Mouse (Mus musculus): Measurements from ENCODE around the gene Slc44a4. TPM values are rescaled to one million over a fixed set of nuclear protein-coding genes. Genes with fewer than 3 reads are reported as not detected.

Gene Slc44a4
- polyA plus RNA-seq, 1 experiment from 2014 or later: 3.5 TPM

DNA sequence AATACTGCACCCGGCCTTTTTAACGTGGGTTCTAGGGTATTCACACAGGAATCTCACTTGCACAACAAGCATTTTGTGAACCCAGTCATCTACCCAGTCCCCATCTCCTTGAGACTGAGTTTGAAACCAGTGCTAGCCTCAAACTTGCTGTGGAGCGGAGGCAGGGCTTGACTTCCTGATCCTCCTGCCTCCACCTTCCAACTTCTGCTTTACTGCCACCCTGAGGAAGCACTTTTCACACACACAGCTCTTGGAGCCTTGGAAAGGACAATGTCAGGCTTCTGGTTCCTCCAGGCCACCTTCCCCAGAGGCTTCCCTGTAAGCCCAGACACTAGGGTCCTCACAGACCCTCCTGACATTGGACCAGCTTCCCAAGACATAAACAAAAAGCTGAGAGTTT is 30.9 kb upstream of the Slc44a4 start:
- Histone ChIP-seq H3K27ac (ENCODE audit: low read depth) (no peak overlapping the region), H3K9ac (replicated peaks) (no peak overlapping the region), H3K27me3 (ENCODE audit: insufficient read depth, low read length) (no peaks in the 10 kb centered on the region), H3K36me3 (replicated peaks; ENCODE audit: insufficient read depth, low read length) (no peaks in the 10 kb centered on the region), H3K4me2 (ENCODE audit: low read depth, low read length) (no peak overlapping the region), H3K9me3 (ENCODE audit: low read length) (no peaks in the 10 kb centered on the region), H3K4me1 (ENCODE audit: insufficient read depth) (peaks cover 8% of the 10 kb centered on the region), H3K4me3 (ENCODE audit: low read depth, low read length) (no peak overlapping the region)
- no peak for TF ChIP-seq EP300 (IDR thresholded peaks at IDR 0.05; ENCODE audit: low read depth)
- TF ChIP-seq CTCF (IDR thresholded peaks at IDR 0.05; ENCODE audit: low read depth): peak; percentile 33
- DNase-seq (peak; percentile 14), ATAC-seq (no peak)
- WGBS (ENCODE audit: insufficient replicate concordance): 53% methylated on average over 3 of the region's 3 CpGs

DNA sequence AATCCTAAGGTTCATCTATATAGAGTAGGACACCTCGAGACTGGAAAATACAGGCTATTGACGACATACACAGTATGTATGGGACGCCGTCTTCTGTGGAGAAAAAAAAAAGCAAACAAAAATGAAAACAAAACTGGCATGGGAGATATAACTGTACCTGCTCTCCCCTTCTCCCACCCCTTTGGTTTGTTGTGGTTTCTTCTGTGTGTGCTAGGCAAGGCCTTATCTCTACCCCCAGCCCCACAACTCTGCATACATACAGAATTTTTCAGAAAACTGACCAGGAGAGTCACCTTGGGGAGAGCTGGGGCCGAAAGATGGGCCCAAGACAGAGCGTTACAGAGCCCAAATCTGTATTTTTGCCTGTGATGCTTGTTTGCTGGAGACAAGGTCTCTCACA is 29.6 kb upstream of the Slc44a4 start:
- TF ChIP-seq EP300 (IDR thresholded peaks at IDR 0.05; ENCODE audit: low read depth) (no peak), CTCF (IDR thresholded peaks at IDR 0.05; ENCODE audit: low read depth) (no peak)
- ATAC-seq: no peak
- Histone ChIP-seq H3K9ac (replicated peaks) (no peak overlapping the region), H3K4me3 (ENCODE audit: low read depth, low read length) (no peak overlapping the region), H3K27ac (ENCODE audit: low read depth) (no peak overlapping the region), H3K4me2 (ENCODE audit: low read depth, low read length) (no peak overlapping the region), H3K9me3 (ENCODE audit: low read length) (no peaks in the 10 kb centered on the region), H3K27me3 (ENCODE audit: insufficient read depth, low read length) (no peaks in the 10 kb centered on the region), H3K4me1 (ENCODE audit: insufficient read depth) (peaks cover 5% of the 10 kb centered on the region), H3K36me3 (replicated peaks; ENCODE audit: insufficient read depth, low read length) (no peaks in the 10 kb centered on the region)
- no peak for DNase-seq
- 63% methylated on average over 6 of the region's 6 CpGs for WGBS (ENCODE audit: insufficient replicate concordance)

DNA sequence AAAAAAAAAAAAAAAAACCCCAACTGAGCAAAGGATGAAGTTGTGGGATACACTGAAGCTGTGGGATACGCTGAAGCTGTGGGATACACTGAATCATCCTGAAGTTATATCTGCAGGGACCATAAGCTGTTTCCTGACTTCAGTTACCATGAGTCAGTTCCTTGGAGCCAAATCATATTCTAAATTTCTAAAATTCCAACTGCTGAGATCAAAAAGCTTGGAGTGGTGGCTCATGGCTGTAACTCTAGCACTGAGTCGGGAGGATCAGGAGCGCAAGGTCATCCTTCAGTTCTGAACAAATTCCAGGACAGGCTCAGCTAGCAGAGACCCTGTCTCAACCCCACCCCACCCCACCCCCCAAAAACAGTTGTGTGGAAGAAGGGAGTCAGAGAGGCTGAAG is 28.7 kb upstream of the Slc44a4 start:
- Histone ChIP-seq H3K36me3 (replicated peaks; ENCODE audit: insufficient read depth, low read length) (no peaks in the 10 kb centered on the region), H3K27ac (ENCODE audit: low read depth) (no peak overlapping the region), H3K9ac (replicated peaks) (no peak overlapping the region), H3K4me3 (ENCODE audit: low read depth, low read length) (no peak overlapping the region), H3K9me3 (ENCODE audit: low read length) (no peaks in the 10 kb centered on the region), H3K27me3 (ENCODE audit: insufficient read depth, low read length) (no peaks in the 10 kb centered on the region), H3K4me2 (ENCODE audit: low read depth, low read length) (no peak overlapping the region), H3K4me1 (ENCODE audit: insufficient read depth) (peaks cover 5% of the 10 kb centered on the region; the same call in 1 of the 2 replicates)
- DNase-seq (no peak), ATAC-seq (no peak)
- TF ChIP-seq CTCF (IDR thresholded peaks at IDR 0.05; ENCODE audit: low read depth) (no peak), EP300 (IDR thresholded peaks at IDR 0.05; ENCODE audit: low read depth) (no peak)
- 84% methylated on average over 3 of the region's 3 CpGs for WGBS (ENCODE audit: insufficient replicate concordance)

DNA sequence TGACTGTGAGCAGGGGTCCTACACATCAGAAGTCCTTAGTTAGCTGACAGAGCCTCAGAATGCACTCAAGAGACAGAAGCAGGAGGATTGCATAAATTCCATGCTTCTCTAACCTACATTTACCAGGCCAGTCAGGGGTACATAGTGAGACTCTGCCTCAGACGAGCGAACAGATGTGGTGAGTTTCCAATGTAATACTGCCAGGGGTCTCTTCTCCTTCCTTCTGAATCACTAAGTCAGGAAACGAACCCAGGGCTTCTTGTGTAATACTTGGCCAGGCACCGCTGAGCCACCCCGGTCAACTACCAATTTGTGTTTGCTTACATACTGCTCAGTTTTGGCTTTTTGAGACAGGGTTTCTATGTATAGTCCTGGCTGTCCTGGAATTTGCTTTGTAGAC is 26.3 kb upstream of the Slc44a4 start:
- ATAC-seq (no peak), DNase-seq (peak; percentile 10)
- Histone ChIP-seq H3K4me3 (ENCODE audit: low read depth, low read length) (no peak overlapping the region), H3K36me3 (replicated peaks; ENCODE audit: insufficient read depth, low read length) (no peaks in the 10 kb centered on the region), H3K27ac (ENCODE audit: low read depth) (no peak overlapping the region), H3K4me1 (ENCODE audit: insufficient read depth) (peaks cover 2% of the 10 kb centered on the region; the same call in 1 of the 2 replicates), H3K9ac (replicated peaks) (no peak overlapping the region), H3K27me3 (ENCODE audit: insufficient read depth, low read length) (no peaks in the 10 kb centered on the region), H3K4me2 (ENCODE audit: low read depth, low read length) (no peak overlapping the region), H3K9me3 (ENCODE audit: low read length) (no peaks in the 10 kb centered on the region; the same call in 1 of the 2 replicates)
- 67% methylated on average over 5 of the region's 5 CpGs for WGBS (ENCODE audit: insufficient replicate concordance)
- TF ChIP-seq EP300 (IDR thresholded peaks at IDR 0.05; ENCODE audit: low read depth) (no peak), CTCF (IDR thresholded peaks at IDR 0.05; ENCODE audit: low read depth) (no peak)

DNA sequence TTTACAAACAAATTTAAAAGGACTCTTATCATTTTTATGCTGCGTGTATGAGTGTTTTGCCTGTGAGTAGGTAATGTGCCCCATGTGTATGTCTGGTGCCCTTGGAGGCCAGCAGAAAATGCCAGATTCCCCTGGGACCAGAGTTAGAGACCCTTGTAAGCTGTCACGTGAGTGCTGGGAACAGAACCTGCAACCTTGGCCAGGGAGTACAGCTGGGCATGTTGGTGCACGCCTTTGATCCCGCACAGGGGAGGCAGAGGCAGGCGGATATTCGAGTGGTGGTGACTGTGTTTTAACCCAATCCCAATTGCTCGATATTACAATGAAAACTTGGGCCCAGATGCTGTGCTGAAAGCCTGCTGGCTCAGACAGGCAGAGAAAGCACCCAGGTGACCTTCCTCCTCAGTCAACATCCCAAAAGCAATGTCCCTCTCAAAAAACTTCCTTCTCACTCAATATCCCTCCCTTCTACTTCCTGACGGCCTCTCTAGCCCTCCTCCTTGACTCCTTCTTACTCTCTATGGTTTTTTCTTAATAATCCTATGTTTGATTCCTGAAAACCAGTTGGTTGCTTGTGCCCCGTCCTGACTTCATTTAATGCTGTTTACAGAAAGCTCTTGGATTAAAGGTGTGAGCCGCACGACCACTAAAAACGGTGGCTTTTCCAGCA is 24.1 kb upstream of the Slc44a4 start:
- H3K4me1 ChIP-seq (ENCODE audit: insufficient read depth): peaks cover 12% of the 10 kb centered on the region; the same call in 1 of the 2 replicates
- DNase-seq (peak; percentile 9), ATAC-seq (no peak)
- WGBS (ENCODE audit: insufficient replicate concordance): 82% methylated on average over 12 of the region's 12 CpGs
- no peaks in the 10 kb centered on the region; the same call in 1 of the 2 replicates for H3K9me3 ChIP-seq (ENCODE audit: low read length)
- H3K27ac ChIP-seq (ENCODE audit: low read depth): no peak overlapping the region
- H3K4me3 ChIP-seq (ENCODE audit: low read depth, low read length): no peak overlapping the region
- no peak overlapping the region for H3K4me2 ChIP-seq (ENCODE audit: low read depth, low read length)
- H3K9ac ChIP-seq (replicated peaks): no peak overlapping the region
- no peaks in the 10 kb centered on the region for H3K36me3 ChIP-seq (replicated peaks; ENCODE audit: insufficient read depth, low read length)
- TF ChIP-seq CTCF (IDR thresholded peaks at IDR 0.05; ENCODE audit: low read depth): no peak
- no peak for TF ChIP-seq EP300 (IDR thresholded peaks at IDR 0.05; ENCODE audit: low read depth)
- H3K27me3 ChIP-seq (ENCODE audit: insufficient read depth, low read length): no peaks in the 10 kb centered on the region

DNA sequence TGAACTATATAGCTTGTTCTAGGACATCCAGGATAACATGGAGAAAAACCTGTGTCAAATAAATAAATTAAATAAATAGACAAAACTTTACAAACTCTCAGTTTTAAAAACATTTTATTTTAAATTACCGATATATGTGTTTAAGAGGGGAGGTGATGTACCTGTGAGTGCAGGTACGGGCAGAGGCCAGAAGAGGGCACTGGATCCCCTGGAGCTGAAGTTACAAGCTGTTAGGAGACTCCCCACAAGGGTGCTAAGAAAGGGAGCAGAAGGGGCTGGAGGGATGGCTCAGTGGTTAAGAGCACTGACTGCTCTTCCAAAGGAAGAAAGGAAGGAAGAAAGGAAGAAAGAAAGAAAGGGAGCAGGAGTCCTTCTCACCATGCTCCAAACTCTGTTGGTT is 22.9 kb upstream of the Slc44a4 start:
- Histone ChIP-seq H3K27me3 (ENCODE audit: insufficient read depth, low read length) (no peaks in the 10 kb centered on the region), H3K36me3 (replicated peaks; ENCODE audit: insufficient read depth, low read length) (no peaks in the 10 kb centered on the region), H3K4me2 (ENCODE audit: low read depth, low read length) (no peak overlapping the region), H3K4me1 (ENCODE audit: insufficient read depth) (peaks cover 14% of the 10 kb centered on the region), H3K4me3 (ENCODE audit: low read depth, low read length) (no peak overlapping the region), H3K9me3 (ENCODE audit: low read length) (no peaks in the 10 kb centered on the region; the same call in 1 of the 2 replicates), H3K9ac (replicated peaks) (no peak overlapping the region), H3K27ac (ENCODE audit: low read depth) (no peak overlapping the region)
- WGBS (ENCODE audit: insufficient replicate concordance): 88% methylated on average over 2 of the region's 2 CpGs
- TF ChIP-seq EP300 (IDR thresholded peaks at IDR 0.05; ENCODE audit: low read depth) (no peak), CTCF (IDR thresholded peaks at IDR 0.05; ENCODE audit: low read depth) (peak; percentile 48)
- no peak for ATAC-seq
- DNase-seq: no peak

Data from liver, postnatal 0 days (tissue).